Mouse (Mus musculus): ENCODE results near the gene Smim17.

DNA sequence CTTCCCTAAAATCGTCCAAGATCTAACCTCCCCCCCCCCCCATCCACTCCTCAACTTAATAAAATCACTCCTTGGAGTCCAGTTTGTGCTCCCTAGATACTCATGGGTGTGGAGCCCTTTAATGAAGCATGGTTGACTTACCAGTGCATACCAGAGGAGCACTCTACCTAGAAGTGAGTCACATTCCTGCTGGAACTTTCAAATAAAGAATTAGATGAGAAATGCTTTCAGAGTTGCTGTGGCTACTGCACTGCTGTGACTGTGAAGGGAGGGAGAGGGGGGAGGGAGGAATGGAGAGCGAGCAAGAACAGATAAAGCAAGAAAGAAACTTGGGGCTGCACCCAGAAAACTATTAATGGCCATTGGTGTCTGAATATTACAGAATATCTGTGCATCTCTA is 42.7 kb downstream of the Smim17 start:
- no peak for TF ChIP-seq GATA1 (IDR thresholded peaks at IDR 0.05; ENCODE audit: borderline replicate concordance, low read length)
- no peak for TF ChIP-seq CTCF (IDR thresholded peaks at IDR 0.05; ENCODE audit: low read depth, low read length)
- no peak for TF ChIP-seq TAL1 (conservative IDR thresholded peaks at IDR 0.05; ENCODE audit: low read depth, low read length)
- no peak for TF ChIP-seq POLR2AphosphoS5 (IDR thresholded peaks at IDR 0.05; ENCODE audit: insufficient replicate concordance, low read depth, low read length)
- no peak for TF ChIP-seq GATA2 (IDR thresholded peaks at IDR 0.05; ENCODE audit: borderline replicate concordance, low read depth, low read length)
